Mouse (Mus musculus): ENCODE data around the gene Psmb3. TPM values are rescaled to one million over a fixed set of nuclear protein-coding genes. Genes with fewer than 3 reads are reported as not detected.
"Not testable (repeated sequence)": the region's sequence is repeated elsewhere in the genome, so short reads cannot be mapped to it uniquely, and the experiment has no call there.

Psmb3 gene
- total RNA-seq, 4 experiments from 2014 or later: 197 to 238 (median 210) TPM

- DNase-seq: no peak
These were observed 14.4 kb downstream of the Psmb3 start for GRCm38 (mm10) chr11:97717369-97718280.

- no peak for DNase-seq
These were observed 15.2 kb downstream of the Psmb3 start for GRCm38 (mm10) chr11:97718281-97718860.

- DNase-seq: no peak
These were observed 15.8 kb downstream of the Psmb3 start for GRCm38 (mm10) chr11:97719041-97719440.

GRCm38 (mm10) chr11:97721338-97721737, 18.1 kb downstream of the Psmb3 start:
- no peak for DNase-seq

GRCm38 (mm10) chr11:97723709-97724108, 20.5 kb downstream of the Psmb3 start:
- no peak for DNase-seq

GRCm38 (mm10) chr11:97728311-97728710, 25.1 kb downstream of the Psmb3 start:
- DNase-seq: no peak

GRCm38 (mm10) chr11:97728730-97729129, 25.5 kb downstream of the Psmb3 start:
- DNase-seq: no peak

GRCm38 (mm10) chr11:97733689-97734088, 30.5 kb downstream of the Psmb3 start:
- DNase-seq: no peak

- DNase-seq: not testable (repeated sequence)
These were observed 31.6 kb downstream of the Psmb3 start for GRCm38 (mm10) chr11:97734810-97735209.

- no peak for DNase-seq
These were observed 33.4 kb downstream of the Psmb3 start for GRCm38 (mm10) chr11:97736645-97737044.

GRCm38 (mm10) chr11:97737600-97737999, 34.4 kb downstream of the Psmb3 start:
- no peak for DNase-seq

- DNase-seq: no peak
These were observed 35.5 kb downstream of the Psmb3 start for GRCm38 (mm10) chr11:97738703-97739102.

GRCm38 (mm10) chr11:97739155-97739554, 36.0 kb downstream of the Psmb3 start:
- no peak for DNase-seq

GRCm38 (mm10) chr11:97740190-97740589, 37.0 kb downstream of the Psmb3 start:
- no peak for DNase-seq

- DNase-seq: no peak
These were observed 39.0 kb downstream of the Psmb3 start for GRCm38 (mm10) chr11:97742157-97742556.

GRCm38 (mm10) chr11:97742591-97742990, 39.4 kb downstream of the Psmb3 start:
- no peak for DNase-seq

GRCm38 (mm10) chr11:97743423-97743822, 40.2 kb downstream of the Psmb3 start:
- DNase-seq: no peak

- peak; percentile 47 for DNase-seq
These were observed 41.0 kb downstream of the Psmb3 start, which contains the start of gene Pip4k2b for GRCm38 (mm10) chr11:97744063-97744717. Gene Pip4k2b, minus strand, starts transcription at chr11:97744704.

- peak; percentile 99 for DNase-seq
These were observed 41.6 kb downstream of the Psmb3 start for GRCm38 (mm10) chr11:97744718-97745330.

GRCm38 (mm10) chr11:97745331-97745721, 42.1 kb downstream of the Psmb3 start:
- DNase-seq: no peak

GRCm38 (mm10) chr11:97747773-97748172, 44.6 kb downstream of the Psmb3 start:
- DNase-seq: peak; percentile 29

GRCm38 (mm10) chr11:97748496-97748895, 45.3 kb downstream of the Psmb3 start:
- DNase-seq: peak; percentile 46

- no peak for DNase-seq
These were observed 50.1 kb downstream of the Psmb3 start for GRCm38 (mm10) chr11:97753277-97753676.

Measured in adrenal gland, adult 8-10 months (tissue).